Mouse (Mus musculus): ENCODE results near the gene Cebpzos.

Gene Cebpzos

DNA sequence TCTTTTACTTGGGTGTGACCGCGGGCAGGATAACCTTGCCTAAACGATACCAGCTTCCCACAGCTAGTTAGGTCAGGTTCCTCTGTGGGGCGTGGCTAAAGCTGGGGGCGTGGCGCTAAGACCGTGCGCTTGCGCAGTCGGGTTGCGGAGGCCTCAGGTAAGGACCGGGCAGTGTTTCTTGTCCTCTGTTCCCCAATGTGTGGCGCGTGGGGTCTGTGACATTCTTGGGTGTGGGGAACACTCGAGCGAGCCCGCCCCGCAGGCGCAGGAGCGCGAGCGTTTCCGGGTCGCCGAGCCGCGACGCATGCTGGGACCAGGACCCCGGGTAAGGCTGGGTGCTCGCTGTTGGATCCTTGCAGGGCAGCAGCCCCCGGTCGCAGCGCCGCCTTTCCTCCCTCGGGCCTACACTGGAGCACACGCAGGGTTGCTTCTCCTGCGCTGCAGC, at the start of gene Cebpzos:
Cebpzos (plus strand) TSS at position 132 of the 445 bp plus-strand sequence.
- peak; percentile 85 for DNase-seq (ENCODE audit: low read depth)

DNA sequence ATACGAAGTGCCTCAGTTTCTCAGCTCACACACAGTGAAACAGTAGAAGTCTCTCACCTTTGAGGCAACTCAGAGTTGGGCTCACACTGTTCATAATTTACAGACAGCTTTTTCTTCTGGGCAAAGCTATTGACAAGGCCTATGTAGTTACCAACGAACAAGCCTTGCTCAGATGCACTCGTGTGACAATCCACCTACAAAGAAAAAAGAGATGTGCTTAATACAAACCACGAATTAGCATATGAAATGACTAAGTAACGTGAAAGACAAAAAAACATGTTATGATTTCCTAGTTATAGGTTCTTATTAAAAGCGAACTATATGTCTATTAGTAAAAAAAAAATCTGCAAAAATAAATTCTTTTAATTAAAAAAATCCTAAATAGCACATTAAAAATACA, 42.4 kb upstream of the Cebpzos start:
- no peak for DNase-seq (ENCODE audit: low read depth)

GRCm38 (mm10) chr17:78881878-78882304, 34.4 kb upstream of the Cebpzos start:
- DNase-seq (ENCODE audit: low read depth), result no peak

DNA sequence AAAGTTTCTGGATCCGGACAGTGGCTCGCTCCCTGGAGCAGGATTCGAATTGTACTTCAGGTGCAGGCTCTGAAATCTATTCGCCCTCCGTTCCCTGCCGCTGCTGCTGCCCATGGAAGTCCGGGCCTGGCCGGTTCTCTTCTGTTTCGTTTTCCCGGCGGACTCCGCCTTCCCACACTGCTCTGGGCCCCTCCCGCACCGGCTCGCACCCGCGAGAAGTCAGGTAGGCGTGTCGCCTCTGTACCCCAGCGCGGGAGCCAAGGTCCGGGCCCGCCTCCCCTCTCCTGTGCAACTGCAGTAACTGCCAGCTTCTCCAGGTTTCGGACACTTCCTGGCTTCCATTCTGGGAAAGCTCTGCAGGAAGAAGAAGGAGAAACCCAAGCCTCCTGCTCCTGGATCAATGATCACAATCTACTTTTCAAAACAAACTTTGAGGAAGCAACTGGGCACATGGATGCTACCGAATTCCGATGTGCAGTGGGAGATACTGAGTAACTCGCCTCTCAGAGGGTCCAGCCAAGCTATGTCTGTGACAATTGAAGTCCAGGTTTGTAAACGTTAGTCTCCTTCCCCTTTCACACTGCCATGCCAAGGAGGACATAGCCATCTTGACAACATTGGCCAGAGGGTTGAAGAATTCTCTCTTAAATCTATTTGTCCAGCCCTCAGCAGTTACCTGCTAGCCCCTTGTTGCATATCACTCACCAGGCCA, 33.7 kb upstream of the Cebpzos start, which contains the start of gene Eif2ak2:
Eif2ak2 (minus strand) TSS at position 173 of the 712 bp plus-strand sequence.
- DNase-seq (ENCODE audit: low read depth), result peak; percentile 74

- DNase-seq (ENCODE audit: low read depth), result no peak
Measured at GRCm38 (mm10) chr17:78883291-78883690, 33.0 kb upstream of the Cebpzos start.

DNA sequence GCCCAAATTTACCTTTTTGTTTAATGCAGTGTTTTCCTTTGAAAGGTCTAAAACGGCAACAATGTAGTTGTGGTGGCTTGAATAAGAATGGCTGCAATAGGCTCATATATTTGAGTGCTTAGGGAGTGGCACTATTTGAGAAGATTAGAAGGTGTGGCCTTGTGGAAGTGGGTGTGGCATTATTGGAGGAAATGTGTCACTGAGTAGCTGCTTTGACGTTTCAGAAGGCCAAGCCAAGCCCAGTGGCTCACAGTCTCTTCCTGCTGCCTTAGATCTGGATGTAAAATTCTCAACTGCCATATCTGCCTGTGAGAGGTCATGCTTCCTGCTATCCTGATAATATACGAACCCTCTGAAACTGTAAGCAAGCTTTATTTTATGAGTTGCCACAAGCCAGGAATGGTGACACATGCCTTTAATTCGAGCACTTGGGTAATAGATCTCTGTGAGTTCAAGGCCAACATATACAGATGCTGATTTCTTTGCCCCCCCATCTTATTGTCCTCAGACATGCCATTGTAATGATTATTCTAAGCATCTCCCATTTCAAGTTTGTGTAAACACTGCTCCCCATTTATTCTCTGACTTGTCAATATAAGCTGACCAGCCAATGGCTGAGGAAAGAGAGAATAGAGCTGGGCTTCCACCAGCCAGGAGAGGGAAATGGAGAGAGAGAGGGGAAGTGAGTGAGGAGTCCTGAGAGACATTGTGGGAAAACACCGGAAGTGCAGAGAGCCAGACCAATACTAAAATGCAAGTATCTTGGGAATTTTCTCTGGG, 30.8 kb upstream of the Cebpzos start:
- no peak for DNase-seq (ENCODE audit: low read depth)

GRCm38 (mm10) chr17:78888554-78888953, 27.7 kb upstream of the Cebpzos start:
- DNase-seq (ENCODE audit: low read depth), result no peak

DNA sequence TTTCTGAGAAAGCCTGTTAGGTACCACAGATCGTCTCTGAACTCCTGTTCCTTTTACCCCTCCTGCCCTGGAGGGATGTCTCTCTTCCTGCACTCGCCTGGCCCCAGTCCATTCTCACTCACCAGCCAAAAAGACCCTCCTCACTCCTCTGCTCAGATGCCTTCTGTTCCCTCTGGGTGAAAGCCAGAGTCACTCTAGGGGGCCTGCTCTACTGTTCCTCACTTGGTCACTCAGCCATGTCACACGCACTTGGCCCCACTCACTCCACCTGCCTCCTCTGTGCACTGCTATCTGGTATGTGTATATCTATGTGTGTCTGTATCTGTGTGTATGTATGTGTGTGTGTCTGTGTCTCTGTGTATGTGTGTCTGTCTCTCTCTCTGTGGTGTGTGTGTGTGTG, 27.1 kb upstream of the Cebpzos start:
- no peak for DNase-seq (ENCODE audit: low read depth)

- DNase-seq (ENCODE audit: low read depth), result no peak
Measured at GRCm38 (mm10) chr17:78891020-78891419, 25.3 kb upstream of the Cebpzos start.

- no peak for DNase-seq (ENCODE audit: low read depth)
Measured at GRCm38 (mm10) chr17:78894991-78895390, 21.3 kb upstream of the Cebpzos start.

DNA sequence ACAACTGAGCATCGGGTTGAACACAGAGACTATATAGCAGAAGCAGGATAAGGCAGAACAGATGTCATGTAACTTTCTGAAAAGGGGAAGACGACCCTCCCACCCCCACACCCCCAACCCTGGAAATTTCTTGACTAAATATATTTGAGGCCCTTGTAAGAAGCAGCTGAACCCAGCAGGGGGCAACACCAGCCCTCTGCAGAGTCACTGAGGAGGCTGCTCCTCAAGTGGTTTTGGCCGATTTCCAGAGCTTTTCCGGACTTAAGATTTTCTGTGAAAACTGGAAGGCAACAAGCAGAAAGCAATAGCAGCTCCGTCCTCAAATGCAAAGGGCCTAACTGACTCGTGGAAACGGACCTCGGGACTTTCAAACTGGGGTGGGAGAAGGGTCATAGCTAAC, 20.9 kb upstream of the Cebpzos start:
- no peak for DNase-seq (ENCODE audit: low read depth)

DNA sequence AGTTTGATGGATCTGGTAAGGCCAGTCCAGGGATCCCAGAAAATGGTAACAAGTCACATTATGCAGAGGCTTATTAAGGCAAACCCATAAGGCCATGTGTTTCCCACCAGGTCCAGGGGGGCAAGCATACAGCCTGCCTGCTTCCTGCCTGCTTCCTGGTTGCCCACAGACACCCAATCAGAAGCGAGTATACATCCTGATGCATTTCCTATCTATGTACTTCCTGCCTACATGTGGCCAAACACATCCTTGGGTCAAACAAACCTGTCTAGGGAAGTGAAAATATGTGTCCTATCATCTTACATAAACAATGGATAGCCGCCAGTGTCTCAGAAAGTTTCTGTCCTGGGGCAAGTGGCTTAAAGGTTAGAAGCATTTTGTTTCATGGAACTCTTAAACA, 13.1 kb upstream of the Cebpzos start:
- DNase-seq (ENCODE audit: low read depth), result no peak

GRCm38 (mm10) chr17:78906892-78907291, 9.4 kb upstream of the Cebpzos start, which contains the start of gene Sult6b1:
Gene Sult6b1 (minus strand): TSS chr17:78906992.
- DNase-seq (ENCODE audit: low read depth), result no peak

GRCm38 (mm10) chr17:78909374-78909773, 6.9 kb upstream of the Cebpzos start:
- DNase-seq (ENCODE audit: low read depth), result no peak

GRCm38 (mm10) chr17:78912861-78913281, 3.4 kb upstream of the Cebpzos start:
- no peak for DNase-seq (ENCODE audit: low read depth)

DNA sequence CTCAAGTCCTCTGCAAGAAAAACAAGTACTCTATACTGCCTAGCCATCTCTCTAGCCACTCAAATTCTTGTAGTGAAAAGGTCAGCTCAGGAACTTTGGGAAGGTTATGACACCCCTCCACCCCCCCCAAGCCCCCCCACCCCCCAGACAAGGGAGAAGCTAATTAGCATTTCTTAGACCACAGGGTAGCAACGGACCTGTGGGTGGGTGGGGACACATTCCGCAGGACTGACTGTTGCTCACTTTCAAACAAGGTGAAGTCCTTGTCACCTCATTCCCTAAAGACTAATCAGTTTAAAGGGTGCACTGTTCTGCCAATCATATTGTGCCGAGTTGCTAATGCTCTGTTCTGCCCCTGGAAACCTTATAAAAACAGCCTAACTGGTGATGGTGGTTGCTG, 2.4 kb upstream of the Cebpzos start:
- no peak for DNase-seq (ENCODE audit: low read depth)

- no peak for DNase-seq (ENCODE audit: low read depth)
Measured at GRCm38 (mm10) chr17:78915772-78916171, 528 bp upstream of the Cebpzos start.

DNA sequence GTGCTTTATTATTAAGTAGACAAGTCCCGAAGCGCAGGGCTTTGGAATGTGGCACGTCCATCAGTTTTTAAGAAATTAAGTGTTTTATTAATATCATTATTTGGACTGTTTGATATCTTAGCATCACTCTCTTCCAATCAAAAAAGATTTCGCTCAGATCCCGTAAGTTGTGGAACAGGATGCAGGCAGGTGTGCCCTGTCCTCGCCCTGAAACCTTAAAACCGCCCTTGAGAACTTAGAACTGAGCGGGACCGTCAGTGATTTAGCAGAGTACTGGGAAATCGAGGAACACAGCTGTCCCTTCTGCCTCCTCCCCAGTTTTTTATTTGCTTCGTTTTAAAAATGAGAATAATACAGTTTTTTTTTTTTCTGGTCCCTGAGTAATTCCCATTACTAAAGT, 599 bp downstream of the Cebpzos start:
- no peak for DNase-seq (ENCODE audit: low read depth)

DNA sequence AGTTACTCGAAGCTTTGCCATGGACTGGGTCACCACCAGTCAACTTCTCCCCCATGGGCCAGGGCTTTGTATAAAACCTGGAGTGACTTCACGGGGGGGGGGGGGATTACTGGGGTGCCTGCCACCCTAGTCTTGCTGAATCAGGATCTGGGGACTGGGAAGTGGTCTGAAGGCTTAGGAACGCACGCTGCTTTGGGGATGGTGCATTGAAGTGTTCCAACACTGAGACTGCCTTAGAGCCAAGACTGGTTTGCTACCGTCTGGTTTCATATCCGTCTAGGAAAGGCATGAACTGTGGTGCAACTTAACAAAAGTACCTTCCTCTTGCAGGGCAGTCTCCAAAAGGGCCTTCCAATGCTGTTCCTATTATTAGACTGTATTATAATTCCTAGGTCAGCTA, 1.4 kb downstream of the Cebpzos start:
- no peak for DNase-seq (ENCODE audit: low read depth)

DNA sequence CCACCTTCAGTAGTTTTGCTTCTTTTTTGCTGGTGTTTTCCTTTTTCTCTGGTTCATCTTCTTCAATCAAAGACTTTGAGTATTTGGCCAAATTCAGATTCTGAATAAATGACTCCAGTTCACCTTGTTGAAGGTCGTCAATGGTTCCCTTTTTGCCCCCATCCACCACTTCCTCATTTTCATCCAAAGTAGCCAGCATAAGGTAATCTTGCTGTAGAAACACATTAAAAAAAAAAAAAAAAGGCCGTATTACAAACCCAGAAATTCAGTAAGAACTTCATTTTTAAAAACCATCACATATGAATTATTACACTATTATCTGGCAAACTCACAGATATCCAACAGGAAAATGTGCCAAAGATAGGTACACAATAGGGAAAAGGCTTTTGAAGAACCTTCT, 19.6 kb downstream of the Cebpzos start:
- DNase-seq (ENCODE audit: low read depth), result no peak

- peak; percentile 99 for DNase-seq (ENCODE audit: low read depth)
Measured at GRCm38 (mm10) chr17:78936466-78937228, 20.3 kb downstream of the Cebpzos start, which contains the start of the genes Cebpz and Ndufaf7. Gene Cebpz (minus strand): TSS chr17:78937066. Gene Ndufaf7 (plus strand): TSS chr17:78937136.

DNA sequence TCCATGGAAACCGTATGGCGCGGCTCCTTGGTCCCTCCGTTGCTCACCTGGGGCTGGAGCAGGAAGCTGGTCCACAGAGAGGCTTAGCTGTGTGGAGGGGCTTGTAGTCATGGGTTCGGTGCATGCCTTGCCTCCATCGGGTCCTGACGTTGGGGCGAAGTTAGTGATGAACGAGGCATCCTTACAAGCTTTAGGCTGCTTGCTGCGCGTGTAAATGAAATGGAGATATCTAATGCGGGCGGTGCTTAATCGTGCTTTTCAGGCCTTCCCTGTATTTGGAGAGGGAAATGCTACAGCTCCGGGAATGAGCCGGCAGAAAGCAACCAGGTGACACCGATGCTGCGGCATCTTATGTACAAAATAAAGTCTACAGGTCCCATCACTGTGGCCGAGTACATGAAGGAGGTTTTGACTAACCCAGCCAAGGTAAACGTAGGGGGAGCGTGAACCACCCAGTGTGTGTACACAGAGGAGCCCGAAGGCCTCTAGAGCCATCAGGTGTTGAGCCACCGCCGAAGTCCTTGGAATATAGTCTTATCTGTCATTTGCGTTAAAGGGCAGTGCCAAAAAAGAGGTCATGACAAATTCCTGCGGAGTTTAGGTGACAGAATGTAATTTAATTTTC, 21.0 kb downstream of the Cebpzos start:
- no peak for DNase-seq (ENCODE audit: low read depth)

All from c-Kit-positive CD71-positive TER-119-negative erythroid progenitor cells, embryonic 14.5 days (primary cell).